Mouse (Mus musculus) mouse embryonic stem cell (cell line): Measurements from ENCODE around the gene Elmsan1.
"Not testable (repeated sequence)": the region's sequence is repeated elsewhere in the genome, so short reads cannot be mapped to it uniquely, and the experiment has no call there.

Experiments used
- in situ Hi-C, 2 experiments: fragments of 300-500 bp; cut with MboI; formaldehyde crosslinking; loops; 1 replicate in 1 of 2; 3 replicates in 1 of 2; pipeline ENCODE4 v1.14.3; 2019 to 2020; ENCODE audit warnings: low sequenced_read_pairs in 2 of 2, low pct_unique_long_range_greater_than_20kb in 1 of 2, mixed read lengths in 1 of 2; ENCODE audit not compliant: unreplicated experiment in 1 of 2

The Elmsan1 gene

DNA sequence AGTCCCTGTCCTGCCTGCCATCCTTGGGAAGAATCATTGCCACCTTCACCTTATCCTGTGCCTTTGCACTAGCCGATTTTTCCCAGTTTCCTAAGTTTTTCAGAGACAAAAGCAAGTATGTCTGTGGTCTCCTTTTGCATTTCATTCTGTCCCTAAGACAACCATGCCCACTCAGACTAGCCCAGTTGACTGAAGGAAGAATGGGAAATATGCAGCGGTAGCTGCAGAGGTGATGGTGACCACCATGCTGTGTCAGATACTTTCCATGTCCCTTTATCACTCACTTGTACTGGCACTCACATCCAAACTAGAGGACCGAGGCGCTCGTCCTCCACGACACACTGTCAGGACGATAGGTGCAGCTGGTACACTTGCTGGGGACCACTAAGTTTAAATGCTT is 81.5 kb downstream of the Elmsan1 start:
- in situ Hi-C loops: no loop called here

DNA sequence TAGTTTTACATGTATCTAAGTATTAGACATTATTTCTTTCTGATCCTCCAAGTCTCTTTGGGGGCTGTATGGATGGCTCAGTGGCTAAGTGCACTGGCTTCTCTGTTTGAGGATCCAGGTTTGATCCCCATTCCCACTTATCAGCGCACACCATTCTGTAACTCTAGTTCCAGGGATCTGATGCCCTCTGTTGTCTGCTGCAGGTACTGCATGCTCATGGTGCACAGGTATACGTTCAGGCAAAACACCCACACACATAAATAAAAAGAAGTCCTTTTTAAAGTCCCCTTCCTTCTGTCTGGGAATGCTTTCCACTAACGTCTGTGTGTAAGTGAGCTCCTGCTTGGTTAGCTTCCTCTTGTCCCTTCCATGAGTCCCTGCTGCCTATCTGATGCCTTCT is 86.4 kb downstream of the Elmsan1 start:
- in situ Hi-C loops: no loop called here

DNA sequence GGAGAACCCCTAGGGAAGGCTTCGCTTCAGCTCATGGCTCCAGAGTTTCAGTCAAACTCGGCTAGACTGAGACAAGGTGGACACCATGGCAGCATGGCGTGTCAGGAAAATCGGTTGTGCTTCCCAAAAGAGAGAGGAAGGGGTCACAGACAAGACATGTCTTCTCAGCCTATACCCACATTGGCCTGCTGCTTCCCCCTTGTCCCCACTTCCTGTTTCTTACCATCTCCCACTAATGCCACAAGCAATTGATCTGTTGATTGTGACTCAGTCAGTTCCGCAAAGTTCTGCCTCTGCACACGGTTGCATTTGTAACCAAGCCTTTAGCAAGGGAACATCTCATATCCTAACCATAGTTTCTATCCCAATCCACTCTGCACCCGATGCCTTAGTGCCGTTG is 88.8 kb downstream of the Elmsan1 start:
- in situ Hi-C loops: no loop called here

DNA sequence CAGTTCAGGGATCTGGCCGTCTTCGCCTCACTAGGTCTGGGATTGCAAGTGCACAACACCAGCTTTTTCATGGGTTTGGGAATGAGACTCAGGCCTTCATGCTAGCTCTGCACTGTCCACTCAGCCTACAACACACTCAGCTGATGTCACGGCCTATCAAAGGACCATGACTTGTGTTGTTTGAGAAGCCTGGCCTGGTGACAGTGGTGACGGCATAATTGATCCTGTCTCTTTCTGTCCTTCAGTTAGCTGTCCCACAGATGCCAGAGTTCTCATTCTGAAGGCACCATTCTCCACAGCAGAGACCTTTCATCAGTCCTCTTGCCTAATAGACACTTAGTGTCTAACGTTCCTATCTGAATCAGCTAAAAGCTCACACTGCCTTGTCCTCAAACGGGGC is 90.1 kb downstream of the Elmsan1 start:
- in situ Hi-C loops: no loop called here

DNA sequence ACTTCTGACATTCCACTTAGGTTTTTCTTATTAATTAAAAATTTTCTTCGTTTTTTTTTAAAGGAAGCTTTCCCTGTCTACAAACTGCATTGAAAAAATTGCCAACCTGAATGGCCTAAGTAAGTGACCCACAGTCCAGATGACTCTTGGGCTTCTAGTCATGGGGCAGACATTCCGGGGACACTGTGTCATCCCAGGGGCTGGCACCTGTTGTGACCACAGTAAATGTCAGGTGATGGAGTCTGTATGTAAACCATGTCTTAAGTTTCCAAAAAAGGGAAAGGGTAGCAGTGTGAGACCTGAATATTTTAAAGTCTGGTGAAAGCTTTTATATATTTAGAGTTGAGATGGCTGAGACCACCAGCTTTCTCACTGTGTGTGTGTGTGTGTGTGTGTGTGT is 91.8 kb downstream of the Elmsan1 start:
- in situ Hi-C loops: no loop called here

DNA sequence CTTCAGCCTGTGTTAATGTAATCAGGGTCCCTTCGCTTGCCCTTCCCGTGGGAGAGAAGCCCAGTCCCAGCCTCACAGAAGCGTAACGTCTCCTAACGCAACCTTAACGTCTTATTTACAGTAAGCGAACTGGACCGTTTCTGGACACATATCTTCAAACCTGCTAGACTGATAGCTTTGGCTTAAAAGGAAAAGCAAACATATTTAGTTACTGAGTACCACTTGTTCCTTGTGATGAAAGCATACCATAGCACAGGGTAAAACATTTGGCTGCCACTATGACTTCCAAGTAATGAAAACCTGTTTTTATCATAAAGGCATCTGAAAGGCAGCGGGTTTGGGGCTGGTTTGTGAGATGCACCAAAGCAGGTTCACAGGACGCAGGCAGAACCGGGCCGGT is 92.8 kb downstream of the Elmsan1 start:
- in situ Hi-C loops: no loop called here

DNA sequence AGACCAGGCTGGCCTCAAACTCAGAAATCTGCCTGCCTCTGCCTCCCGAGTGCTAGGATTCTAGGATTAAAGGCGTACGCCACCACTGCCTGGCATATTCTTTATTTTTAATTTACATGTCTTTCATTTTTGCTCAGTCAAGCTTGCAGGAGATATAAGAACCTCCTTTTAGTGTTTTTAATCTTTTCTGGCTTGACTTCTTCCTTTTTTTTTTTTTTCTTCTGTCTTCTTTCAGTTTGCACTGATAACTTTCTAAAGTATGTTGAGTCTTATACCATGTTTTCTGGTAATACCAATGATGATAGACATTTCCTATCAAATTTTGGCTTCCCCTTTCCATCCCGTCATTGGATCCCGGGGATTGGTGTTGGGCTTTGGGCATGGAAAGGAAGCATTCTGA is 99.1 kb downstream of the Elmsan1 start:
- in situ Hi-C loops: no loop called here

DNA sequence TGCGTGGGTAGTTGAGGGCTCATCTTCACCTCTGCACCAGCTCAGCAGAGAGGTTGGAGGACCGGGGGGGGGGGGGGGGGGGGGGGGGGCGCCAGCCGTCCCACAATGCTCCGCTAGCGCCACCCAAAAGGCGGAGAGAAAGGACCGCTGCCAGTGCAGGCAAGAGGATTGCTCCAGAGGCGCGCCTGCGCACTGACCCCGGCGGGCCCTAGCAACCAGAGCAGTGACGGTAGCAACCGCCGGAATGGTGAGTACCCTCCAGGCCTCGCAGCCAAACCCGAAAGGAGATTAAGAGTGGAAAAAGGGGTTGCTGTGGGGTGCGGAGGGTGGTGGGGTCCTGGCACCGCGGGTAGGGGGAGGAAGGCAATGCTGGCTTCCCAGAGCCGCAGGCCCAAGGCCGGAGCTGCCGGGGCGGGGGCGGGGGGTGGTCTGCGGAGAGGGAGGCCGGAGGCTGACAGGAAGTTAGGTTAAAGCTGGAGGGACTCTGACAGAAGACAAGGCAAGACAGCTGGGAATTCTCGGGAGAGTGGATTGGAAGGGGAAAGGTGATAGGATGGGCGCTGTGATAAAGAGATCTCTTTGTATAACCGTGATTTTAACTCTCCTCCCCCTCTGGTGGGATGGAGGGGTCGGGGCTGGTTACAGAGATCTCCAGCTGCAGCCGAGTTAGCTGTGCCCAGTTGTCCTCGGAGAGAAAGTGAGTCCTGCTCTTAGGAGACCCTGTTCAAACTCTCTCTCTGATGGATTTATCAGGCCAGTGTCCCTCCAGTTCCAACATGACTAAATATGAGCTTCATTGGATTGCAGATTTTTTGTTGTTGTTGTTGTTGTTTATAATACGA is 104.3 kb downstream of the Elmsan1 start, which contains the start of gene Dnal1:
TSS of gene Dnal1 (plus strand) at position 214 of the 842 bp plus-strand sequence.
- in situ Hi-C loops: no loop called here

DNA sequence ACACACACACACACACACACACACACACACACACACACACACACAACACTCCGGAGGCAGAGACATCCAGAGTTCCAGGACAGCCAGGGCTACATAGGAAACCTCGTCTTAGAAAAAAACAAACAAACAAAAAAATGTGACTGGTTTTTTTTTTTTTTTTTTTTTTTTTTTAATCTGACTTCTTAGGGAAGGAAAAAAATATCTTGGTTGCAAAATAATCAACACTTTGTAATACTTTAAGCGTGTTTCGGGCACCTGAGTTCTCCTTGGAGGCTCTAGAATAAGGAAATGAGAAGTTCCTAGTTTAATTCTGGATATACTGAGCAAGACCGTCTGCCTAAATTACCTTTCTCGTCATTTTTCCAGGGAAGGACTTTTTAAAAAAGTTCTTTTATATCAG is 105.0 kb downstream of the Elmsan1 start:
- in situ Hi-C loops: no loop called here

DNA sequence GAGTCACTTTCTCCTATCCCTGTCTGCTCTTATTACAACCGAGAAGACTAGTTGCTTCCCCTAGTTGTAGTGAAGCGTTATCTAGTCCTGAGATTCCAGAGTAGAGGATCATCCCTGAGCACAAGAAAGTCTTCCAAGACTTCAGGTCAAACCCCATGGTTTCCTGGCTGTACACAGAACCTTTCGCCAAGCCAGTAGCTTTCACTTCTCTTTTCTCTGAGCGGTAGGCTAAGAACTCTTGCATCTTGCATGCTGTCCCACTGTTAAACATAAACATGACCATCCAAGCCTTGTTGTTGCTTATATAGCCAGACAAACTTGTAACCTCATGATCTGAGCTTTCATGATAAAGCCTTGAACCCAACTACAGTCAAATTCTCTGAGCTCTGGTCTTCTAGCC is 107.9 kb downstream of the Elmsan1 start:
- in situ Hi-C loops: no loop called here

DNA sequence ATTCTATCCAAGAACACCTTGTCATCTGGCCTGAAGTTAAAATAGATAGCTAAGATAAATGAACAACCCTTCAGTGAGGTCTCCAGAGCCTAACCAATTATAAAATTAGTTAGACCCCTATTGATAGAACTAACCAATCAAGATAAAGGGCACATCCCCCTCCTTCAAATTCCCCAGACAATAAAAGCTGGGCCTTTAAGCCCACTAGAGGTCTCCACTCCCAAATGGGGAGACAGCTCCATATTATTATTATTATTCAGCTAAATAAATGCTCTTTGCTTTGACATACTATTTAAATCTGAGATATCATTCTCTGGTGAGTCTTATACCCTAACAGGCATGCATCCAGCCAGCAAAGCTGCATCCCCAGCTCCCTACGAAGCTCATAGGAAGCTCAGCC is 108.8 kb downstream of the Elmsan1 start:
- in situ Hi-C loops: no loop called here

DNA sequence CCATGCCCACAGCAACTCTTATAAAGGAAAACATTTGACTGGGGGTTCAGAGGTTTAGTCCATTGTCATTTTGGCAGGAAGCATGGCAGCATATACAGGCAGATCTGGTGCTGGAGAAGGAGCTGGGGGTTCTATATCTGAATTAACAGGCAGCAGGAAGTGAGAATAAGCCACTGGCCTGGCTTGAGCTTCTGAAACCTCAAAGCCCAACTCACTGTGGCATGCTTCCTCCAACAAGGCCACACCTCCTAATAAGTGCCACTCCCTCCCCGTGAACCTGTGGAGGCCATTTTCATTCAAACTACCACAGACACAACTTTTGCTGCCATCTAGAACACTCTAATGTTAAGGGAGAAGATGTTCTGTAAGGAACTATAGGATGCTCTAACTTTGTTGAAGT is 111.0 kb downstream of the Elmsan1 start:
- in situ Hi-C loops: no loop called here

DNA sequence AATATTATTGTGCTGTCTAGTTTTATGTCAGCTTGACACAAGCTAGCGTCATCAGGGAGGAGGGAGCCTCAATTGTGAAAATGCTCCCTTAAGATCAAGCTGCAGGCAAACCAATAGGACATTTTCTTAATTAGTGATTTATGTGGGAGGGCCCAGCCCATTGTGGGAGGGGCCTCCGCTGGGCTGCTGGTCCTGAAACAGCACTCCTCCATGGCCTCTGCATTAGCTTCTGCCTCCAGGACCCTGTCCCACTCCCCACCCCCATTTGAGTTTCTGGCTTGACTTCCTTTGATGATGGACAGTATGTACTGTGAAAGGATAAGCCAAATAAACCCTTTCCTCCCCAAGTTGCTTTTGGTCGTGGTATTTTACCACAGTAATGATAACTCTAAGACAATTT is 111.7 kb downstream of the Elmsan1 start:
- in situ Hi-C loops: no loop called here

DNA sequence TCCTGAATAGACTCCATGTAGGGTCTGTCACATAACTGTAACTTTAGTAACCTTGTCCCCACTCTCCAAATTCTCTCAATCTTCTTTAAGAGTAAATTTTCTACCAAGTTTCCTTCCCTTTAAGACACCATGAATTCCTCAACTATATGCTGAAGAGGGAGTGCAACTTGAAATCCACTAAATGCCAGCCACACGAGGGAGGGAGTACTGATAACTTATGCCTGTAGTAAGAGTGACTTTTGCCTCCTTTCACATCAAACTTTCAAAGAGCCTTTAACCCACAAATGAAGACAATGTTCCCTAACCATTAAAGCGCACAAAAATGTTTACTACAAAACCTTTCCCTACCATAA is 117.2 kb downstream of the Elmsan1 start:
- in situ Hi-C loops: no loop called here

DNA sequence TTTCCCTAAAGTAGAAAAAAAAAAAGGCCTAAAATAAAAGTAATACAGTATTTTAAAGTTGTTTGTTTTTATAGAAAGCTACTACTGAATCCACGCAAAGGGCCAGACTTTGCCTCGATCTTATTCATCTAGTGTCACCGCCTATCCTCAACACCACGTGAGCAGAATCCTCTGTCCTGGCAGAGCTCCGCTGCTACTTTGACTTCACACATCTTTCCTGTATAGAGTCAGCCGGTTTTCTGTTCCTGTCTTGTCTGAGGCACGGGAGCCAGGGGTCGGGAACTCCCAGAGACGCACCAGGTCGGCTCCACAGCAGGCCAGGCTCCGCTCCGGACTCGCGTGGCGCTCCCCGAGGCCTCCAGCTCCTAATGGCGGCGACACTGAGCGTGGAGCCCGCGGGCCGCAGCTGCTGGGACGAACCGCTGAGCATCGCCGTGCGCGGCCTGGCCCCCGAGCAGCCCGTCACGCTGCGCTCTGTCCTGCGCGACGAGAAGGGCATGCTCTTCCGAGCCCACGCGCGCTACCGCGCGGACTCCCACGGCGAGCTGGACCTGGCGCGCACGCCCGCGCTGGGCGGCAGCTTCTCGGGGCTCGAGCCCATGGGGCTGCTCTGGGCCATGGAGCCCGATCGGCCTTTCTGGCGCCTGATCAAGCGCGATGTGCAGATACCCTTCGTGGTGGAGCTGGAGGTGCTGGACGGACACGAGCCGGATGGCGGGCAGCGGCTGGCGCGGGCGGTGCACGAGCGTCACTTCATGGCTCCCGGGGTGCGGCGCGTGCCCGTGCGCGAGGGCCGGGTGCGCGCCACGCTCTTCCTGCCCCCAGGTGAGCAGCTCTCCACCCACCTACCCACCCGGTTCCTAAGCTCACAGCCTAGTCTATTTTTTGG is 117.8 kb downstream of the Elmsan1 start, which contains the start of gene Acot6:
TSS of gene Acot6 (plus strand) at position 51 of the 889 bp plus-strand sequence.
- in situ Hi-C loops: not testable (repeated sequence)

DNA sequence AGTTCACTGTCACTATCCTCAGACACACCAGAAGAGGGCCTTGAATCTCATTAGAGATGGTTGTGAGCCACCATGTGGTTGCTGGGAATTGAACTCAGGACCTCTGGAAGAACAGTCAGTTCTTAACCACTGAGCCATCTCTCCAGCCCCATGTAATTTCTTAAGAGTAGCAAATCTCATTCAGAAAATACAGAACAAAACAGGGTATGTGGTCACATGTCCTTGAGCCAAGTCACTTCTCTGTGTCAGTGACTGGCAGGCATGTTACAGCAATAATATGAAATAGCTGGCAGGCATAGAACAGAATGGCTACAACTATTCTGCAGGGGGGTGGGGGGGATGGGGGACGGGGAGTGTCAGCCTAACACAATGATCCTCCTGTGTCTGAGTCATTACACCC is 118.6 kb downstream of the Elmsan1 start:
- in situ Hi-C loops: no loop called here

DNA sequence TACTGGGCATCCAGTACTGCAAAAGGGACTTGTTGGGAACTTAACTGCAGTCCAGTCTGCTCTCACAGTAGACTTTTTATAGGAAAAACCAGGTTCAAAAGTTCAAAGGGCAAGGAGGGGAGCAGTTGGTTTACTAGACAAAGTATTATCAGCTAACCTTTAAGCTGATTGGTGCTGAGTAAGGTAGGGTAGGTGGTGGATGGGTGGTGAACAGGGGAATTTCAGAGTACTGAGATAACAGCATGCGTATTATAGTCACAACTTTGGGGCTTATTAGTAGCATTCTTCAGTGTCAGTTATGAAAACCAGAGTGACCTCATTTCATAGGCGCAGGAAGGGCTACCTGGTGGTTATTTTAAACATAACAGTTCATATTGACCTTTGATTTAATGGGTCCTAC is 119.1 kb downstream of the Elmsan1 start:
- in situ Hi-C loops: no loop called here
